Mouse (Mus musculus) cerebellum, adult 8-10 months (tissue): ENCODE data around the gene Vdr.

Source experiments
- DNase-seq: peaks from one replicate; pipeline ENCODE4 v3.0.0; 2022

Vdr gene

GRCm38 (mm10) chr15:97827401-97827800 lies 83.0 kb downstream of the Vdr start:
- DNase-seq = no peak

- DNase-seq = no peak
These were observed 83.7 kb downstream of the Vdr start for GRCm38 (mm10) chr15:97826588-97827261.

GRCm38 (mm10) chr15:97825941-97826587 lies 84.4 kb downstream of the Vdr start:
- no peak for DNase-seq

GRCm38 (mm10) chr15:97825071-97825940 lies 85.1 kb downstream of the Vdr start:
- DNase-seq = no peak

- no peak for DNase-seq
These were observed 86.4 kb downstream of the Vdr start for GRCm38 (mm10) chr15:97824042-97824441.

- DNase-seq = no peak
These were observed 87.0 kb downstream of the Vdr start for GRCm38 (mm10) chr15:97823479-97823878.

- no peak for DNase-seq
These were observed 87.7 kb downstream of the Vdr start for GRCm38 (mm10) chr15:97822545-97823228.

- no peak for DNase-seq
These were observed 88.5 kb downstream of the Vdr start for GRCm38 (mm10) chr15:97821983-97822363.

GRCm38 (mm10) chr15:97821321-97821982 lies 89.0 kb downstream of the Vdr start:
- DNase-seq = no peak

- no peak for DNase-seq
These were observed 90.5 kb downstream of the Vdr start for GRCm38 (mm10) chr15:97819937-97820336.

GRCm38 (mm10) chr15:97816199-97816994 lies 94.0 kb downstream of the Vdr start:
- DNase-seq = no peak

GRCm38 (mm10) chr15:97815254-97815653 lies 95.2 kb downstream of the Vdr start:
- no peak for DNase-seq

GRCm38 (mm10) chr15:97814703-97815102 lies 95.7 kb downstream of the Vdr start:
- no peak for DNase-seq

GRCm38 (mm10) chr15:97813452-97814204 lies 96.8 kb downstream of the Vdr start:
- peak; percentile 80 for DNase-seq

GRCm38 (mm10) chr15:97812875-97813274 lies 97.6 kb downstream of the Vdr start:
- DNase-seq = no peak

GRCm38 (mm10) chr15:97812126-97812525 lies 98.3 kb downstream of the Vdr start:
- DNase-seq = peak; percentile 78

- no peak for DNase-seq
These were observed 99.1 kb downstream of the Vdr start for GRCm38 (mm10) chr15:97811307-97811706.

- DNase-seq = no peak
These were observed 100.0 kb downstream of the Vdr start for GRCm38 (mm10) chr15:97810399-97810798.

GRCm38 (mm10) chr15:97809942-97810341 lies 100.5 kb downstream of the Vdr start:
- no peak for DNase-seq

- no peak for DNase-seq
These were observed 101.2 kb downstream of the Vdr start for GRCm38 (mm10) chr15:97809206-97809605.

GRCm38 (mm10) chr15:97808532-97808931 lies 101.9 kb downstream of the Vdr start:
- DNase-seq = no peak
